Mouse (Mus musculus) Patski (cell line): Measurements from ENCODE around the gene Zfp90. TPM values are rescaled to one million over a fixed set of nuclear protein-coding genes. Genes with fewer than 3 reads are reported as not detected.
A peak's percentile ranks its signal among the peaks of the same experiment; 100 is the strongest.

Experiments used
- ATAC-seq: fragments of 100-300 bp; one replicate; pipeline ENCODE4 v1.8.0; 2021
- CTCF ChIA-PET: fragments of 350-600 bp; sonication (Branson Sonifier 250); formaldehyde crosslinking; loops from one replicate; lab custom pipeline; 2022; ENCODE audit warnings: inconsistent platforms; lab: Charles Lee
- POLR2A ChIA-PET: fragments of 350-600 bp; sonication (Branson Sonifier 250); formaldehyde crosslinking; loops from one replicate; lab custom pipeline; 2022; ENCODE audit warnings: antibody characterized with exemption, inconsistent platforms; lab: Charles Lee
- DNase-seq: peaks from one replicate; pipeline ENCODE4 v3.0.0-alpha.2; 2011; ENCODE audit warnings: low read depth, low spot score
- H3K27me3 ChIP-seq: fragments of 371-371 bp; one replicate; pipeline ENCODE4 v1.5.1; 2021
- CTCF ChIP-seq: fragments of 100-300 bp; IDR thresholded peaks from one replicate; pipeline ENCODE4 v1.5.1; 2021
- in situ Hi-C: fragments of 300-500 bp; cut with MboI; formaldehyde crosslinking; loops from 3 replicates; pipeline ENCODE4 v1.11.1; 2018; ENCODE audit warnings: low pct_unique_long_range_greater_than_20kb, mixed read lengths
- polyA plus RNA-seq: library from polyadenylated mRNA; unstranded; gene quantifications from one replicate; pipeline ENCODE4 v1.2.3, GENCODE M21; 2021

Zfp90 gene
- polyA plus RNA-seq, result 17.5 TPM

GRCm38 (mm10) chr8:106415182-106415971 is at the start of gene Zfp90:
Zfp90 (plus strand) TSS chr8:106415327.
- POLR2A ChIA-PET, result interaction anchor here (0.6 to 2.1 kb wide), 4 partner anchors 13 to 1024 kb away, joined by 3 to 5 read pairs (median 4); no protein-coding TSS in a partner anchor

GRCm38 (mm10) chr8:106368501-106368900 is 46.6 kb upstream of the Zfp90 start:
- in situ Hi-C loops, result no loop called here
- ChIA-PET CTCF (interaction anchor here (1.1 to 1.2 kb wide), 2 partner anchors 9 to 10 kb away, joined by 3 read pairs; no protein-coding TSS in a partner anchor), POLR2A (no interaction called here)
- TF ChIP-seq CTCF, result no peak
- DNase-seq (no peak), ATAC-seq (no peak)
- H3K27me3 ChIP-seq, result no peaks in the 10 kb centered on the region

More at GRCm38 (mm10) chr8:106415182-106415971, at the start of gene Zfp90:
- ATAC-seq, result peak; percentile 85
- CTCF ChIA-PET, result interaction anchor here (0.6 to 2.7 kb wide), 11 partner anchors 10 to 227 kb away, joined by 3 to 10 read pairs (median 3); no protein-coding TSS in a partner anchor
- peak; percentile 71 for DNase-seq
- in situ Hi-C loops, result loop anchor here (5.0 to 25.0 kb wide), 3 partner anchors 232 to 572 kb away; no protein-coding TSS in a partner anchor
- H3K27me3 ChIP-seq, result no peaks in the 10 kb centered on the region
- TF ChIP-seq CTCF, result peak; percentile 98

GRCm38 (mm10) chr8:106369069-106369468 is 46.1 kb upstream of the Zfp90 start:
- in situ Hi-C loops, result no loop called here
- no peak for ATAC-seq
- POLR2A ChIA-PET, result interaction anchor here (0.5 kb wide), 1 partner anchor 26 kb away, joined by 3 read pairs; no protein-coding TSS in a partner anchor
- H3K27me3 ChIP-seq, result no peaks in the 10 kb centered on the region
- no peak for TF ChIP-seq CTCF
- DNase-seq, result no peak
- CTCF ChIA-PET, result interaction anchor here (1.1 to 1.2 kb wide), 2 partner anchors 9 to 10 kb away, joined by 3 read pairs; no protein-coding TSS in a partner anchor

- H3K27me3 ChIP-seq, result no peaks in the 10 kb centered on the region
- POLR2A ChIA-PET, result no interaction called here
- TF ChIP-seq CTCF, result no peak
- ATAC-seq (no peak), DNase-seq (no peak)
- in situ Hi-C loops, result no loop called here
- CTCF ChIA-PET, result no interaction called here
Measured at GRCm38 (mm10) chr8:106375957-106376356, 39.2 kb upstream of the Zfp90 start.

GRCm38 (mm10) chr8:106376862-106377261 is 38.3 kb upstream of the Zfp90 start:
- in situ Hi-C loops, result no loop called here
- no peaks in the 10 kb centered on the region for H3K27me3 ChIP-seq
- ChIA-PET POLR2A (interaction anchor here (0.6 kb wide), 1 partner anchor 1064 kb away, joined by 3 read pairs; no protein-coding TSS in a partner anchor), CTCF (no interaction called here)
- no peak for TF ChIP-seq CTCF
- no peak for ATAC-seq
- no peak for DNase-seq

DNA sequence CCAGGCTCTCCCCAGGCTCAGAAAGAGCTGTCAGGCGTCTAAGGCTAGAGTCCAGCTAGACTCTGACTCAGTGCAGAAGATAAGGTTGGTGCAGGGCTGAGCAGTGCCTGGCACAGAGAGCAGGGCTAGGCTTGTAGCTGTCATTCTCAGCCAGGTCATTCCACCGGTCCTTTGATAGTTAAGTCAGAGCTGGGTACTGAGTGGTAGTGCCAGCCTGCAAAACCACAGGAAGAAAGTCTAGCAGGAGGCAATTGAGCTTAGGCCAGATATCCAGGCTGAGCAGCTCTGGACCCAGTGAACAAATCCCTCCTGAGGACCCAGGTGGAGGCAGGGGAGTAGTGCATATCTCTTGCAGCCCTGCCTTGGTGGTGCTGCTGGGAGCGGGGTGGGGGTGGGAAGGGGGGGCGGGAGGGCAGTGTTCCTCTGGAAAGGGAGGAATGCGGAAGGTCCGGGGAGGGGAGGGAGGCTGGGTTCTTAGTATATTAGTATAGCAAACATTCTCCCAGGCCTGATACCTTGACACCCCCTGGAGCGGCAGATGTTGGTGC is 36.6 kb upstream of the Zfp90 start:
- no peaks in the 10 kb centered on the region for H3K27me3 ChIP-seq
- CTCF ChIA-PET, result interaction anchor here (1.0 to 1.6 kb wide), 2 partner anchors 10 to 18 kb away, joined by 3 to 4 read pairs; no protein-coding TSS in a partner anchor
- in situ Hi-C loops, result no loop called here
- DNase-seq (no peak), ATAC-seq (peak; percentile 74)
- POLR2A ChIA-PET, result no interaction called here
- TF ChIP-seq CTCF, result no peak

GRCm38 (mm10) chr8:106379357-106379756 is 35.8 kb upstream of the Zfp90 start:
- no peak for ATAC-seq
- CTCF ChIA-PET, result no interaction called here

GRCm38 (mm10) chr8:106381026-106381425 is 34.1 kb upstream of the Zfp90 start:
- CTCF ChIA-PET, result no interaction called here
- ATAC-seq (no peak), DNase-seq (no peak)
- in situ Hi-C loops, result no loop called here
- POLR2A ChIA-PET, result no interaction called here
- no peak for TF ChIP-seq CTCF
- no peaks in the 10 kb centered on the region for H3K27me3 ChIP-seq

More at GRCm38 (mm10) chr8:106379357-106379756, 35.8 kb upstream of the Zfp90 start:
- no peak for TF ChIP-seq CTCF
- POLR2A ChIA-PET, result no interaction called here
- DNase-seq, result no peak
- H3K27me3 ChIP-seq, result no peaks in the 10 kb centered on the region
- in situ Hi-C loops, result no loop called here

GRCm38 (mm10) chr8:106387801-106388415 is 27.2 kb upstream of the Zfp90 start:
- no peak for TF ChIP-seq CTCF
- DNase-seq, result no peak
- in situ Hi-C loops, result no loop called here

GRCm38 (mm10) chr8:106394493-106394892 is 20.6 kb upstream of the Zfp90 start:
- DNase-seq (no peak), ATAC-seq (no peak)
- in situ Hi-C loops, result no loop called here
- ChIA-PET POLR2A (no interaction called here), CTCF (interaction anchor here (0.7 kb wide), 1 partner anchor 89 kb away, joined by 3 read pairs; no protein-coding TSS in a partner anchor)
- H3K27me3 ChIP-seq, result no peaks in the 10 kb centered on the region
- TF ChIP-seq CTCF, result no peak

More at GRCm38 (mm10) chr8:106387801-106388415, 27.2 kb upstream of the Zfp90 start:
- CTCF ChIA-PET, result interaction anchor here (1.0 kb wide), 1 partner anchor 361 kb away, joined by 3 read pairs; no protein-coding TSS in a partner anchor
- POLR2A ChIA-PET, result no interaction called here
- ATAC-seq, result no peak
- H3K27me3 ChIP-seq, result no peaks in the 10 kb centered on the region
